Mouse (Mus musculus) liver, embryonic 14.5 days (tissue): ENCODE data around the gene Tubb5. TPM values are rescaled to one million over a fixed set of nuclear protein-coding genes. Genes with fewer than 3 reads are reported as not detected.

Experiments used
- ATAC-seq: fragments of 200-750 bp; cut with Nextera tagmentation; 2 replicates; pipeline ENCODE4 v1.8.0; 2017; ENCODE audit warnings: moderate number of reproducible peaks, mild to moderate bottlenecking, moderate library complexity; ENCODE audit not compliant: insufficient read depth
- DNase-seq, 3 experiments: peaks; one replicate each; pipeline ENCODE4 v3.0.0-alpha.2; 2012 to 2013; ENCODE audit warnings: low read depth in 3 of 3, low spot score in 3 of 3
- H3K27ac ChIP-seq: fragments of 300-500 bp; sonication (generic); 2 replicates; pipeline ENCODE4 v1.5.1; 2014; ENCODE audit warnings: moderate library complexity, mild to moderate bottlenecking, control low read depth, inconsistent platforms
- H3K27me3 ChIP-seq: fragments of 300-500 bp; sonication (generic); 2 replicates; pipeline ENCODE4 v1.6.1; 2014; ENCODE audit warnings: mild to moderate bottlenecking, low read length, moderate library complexity; ENCODE audit not compliant: control insufficient read depth, insufficient read depth
- H3K36me3 ChIP-seq: fragments of 300-500 bp; sonication (generic); replicated peaks from 2 replicates; pipeline ENCODE4 v1.6.1; 2014; ENCODE audit warnings: low read depth; ENCODE audit not compliant: control insufficient read depth, insufficient read depth
- H3K4me1 ChIP-seq, 2 experiments: fragments of 200-500 bp in 1 of 2; fragments of 300-500 bp in 1 of 2; sonication (generic) in 1 of 2; replicated peaks; 2 replicates each; pipeline ENCODE4 v1.6.1; 2012 to 2014; ENCODE audit warnings: antibody characterized with exemption in 1 of 2, inconsistent platforms in 1 of 2, low read length in 1 of 2; ENCODE audit not compliant: control insufficient read depth in 2 of 2, insufficient read depth in 2 of 2
- H3K4me2 ChIP-seq: fragments of 300-500 bp; sonication (generic); 2 replicates; pipeline ENCODE4 v1.6.1; 2014; ENCODE audit warnings: low read depth, mild to moderate bottlenecking, control low read depth, moderate library complexity
- H3K4me3 ChIP-seq, 2 experiments: fragments of 200-500 bp in 1 of 2; fragments of 300-500 bp in 1 of 2; sonication (generic) in 1 of 2; 2 replicates each; pipeline ENCODE4 v1.5.1; 2012 to 2014; ENCODE audit warnings: low read depth in 2 of 2, low read length in 2 of 2, mild to moderate bottlenecking in 2 of 2, control low read depth in 1 of 2, inconsistent platforms in 1 of 2, moderate library complexity in 1 of 2; ENCODE audit not compliant: insufficient read depth in 1 of 2
- H3K9ac ChIP-seq: fragments of 300-500 bp; sonication (generic); replicated peaks from 2 replicates; pipeline ENCODE4 v1.6.1; 2014; ENCODE audit warnings: mild to moderate bottlenecking, control low read depth, moderate library complexity
- H3K9me3 ChIP-seq: fragments of 300-500 bp; sonication (generic); 2 replicates; pipeline ENCODE4 v1.6.1; 2016; ENCODE audit warnings: low read length, mixed read lengths; ENCODE audit not compliant: control insufficient read depth
- CTCF ChIP-seq: IDR thresholded peaks from 2 replicates; pipeline ENCODE4 v1.5.1; 2016; ENCODE audit warnings: antibody characterized with exemption, low read depth, control low read depth
- EP300 ChIP-seq: IDR thresholded peaks from 2 replicates; pipeline ENCODE4 v1.6.1; 2016; ENCODE audit warnings: antibody characterized with exemption, low read depth
- WGBS: fragments of 180-500 bp; shearing (Covaris S2); extraction: QIAGEN DNeasy Blood & Tissue Kit; methylation state at CpG from one replicate; pipeline ENCODE4 v1.1.7; 2014; ENCODE audit not compliant: insufficient replicate concordance; 5-methylcytosine and 5-hydroxymethylcytosine counted together
- polyA plus RNA-seq, 2 experiments: library from polyadenylated mRNA; depleted of rRNA in 1 of 2; stranded (reverse) in 1 of 2; unstranded in 1 of 2; fragments of >200 nt; fragmentation: Nextera tagmentation in 1 of 2; extraction: Ambion mirVana in 1 of 2; gene quantifications; 2 replicates each; pipeline versions ENCODE4 v1.2.1 to v1.2.3; 2012 to 2014

Tubb5 gene
- polyA plus RNA-seq, 2 experiments: 330 to 467 TPM

DNA sequence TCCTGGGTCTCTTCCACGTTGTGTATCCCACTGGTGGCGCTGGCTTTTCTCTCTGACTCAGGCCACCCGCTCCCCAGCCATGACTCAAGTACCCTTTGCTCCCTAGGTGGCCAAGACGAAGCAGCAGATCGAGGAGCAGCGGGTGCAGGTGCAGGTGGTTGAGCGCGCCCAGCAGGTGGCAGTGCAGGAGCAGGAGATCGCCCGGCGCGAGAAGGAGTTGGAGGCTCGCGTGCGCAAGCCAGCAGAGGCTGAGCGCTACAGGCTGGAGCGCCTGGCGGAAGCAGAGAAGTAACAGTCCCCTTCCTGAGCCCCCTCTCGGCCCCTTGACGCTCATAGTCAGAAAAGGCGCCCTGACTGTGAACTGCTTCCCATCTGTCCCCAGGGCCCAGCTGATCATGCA lies 8.4 kb downstream of the Tubb5 start:
- Histone ChIP-seq H3K4me1 (peaks cover 6 to 11% of the 10 kb centered on the region in 2 experiments), H3K9me3 (no peaks in the 10 kb centered on the region), H3K4me2 (peak overlapping the region; percentile 28; the same call in 1 of the 2 replicates), H3K4me3 (no peak overlapping the region), H3K9ac (no peak overlapping the region), H3K36me3 (peaks cover 38% of the 10 kb centered on the region), H3K27me3 (no peaks in the 10 kb centered on the region), H3K27ac (no peak overlapping the region)
- peak; percentile 70 for ATAC-seq
- WGBS: 3% methylated on average over 21 of the region's 21 CpGs
- peak in 2 of 3 experiments; percentile 62 to 72 for DNase-seq
- TF ChIP-seq CTCF (peak; percentile 99), EP300 (no peak)

DNA sequence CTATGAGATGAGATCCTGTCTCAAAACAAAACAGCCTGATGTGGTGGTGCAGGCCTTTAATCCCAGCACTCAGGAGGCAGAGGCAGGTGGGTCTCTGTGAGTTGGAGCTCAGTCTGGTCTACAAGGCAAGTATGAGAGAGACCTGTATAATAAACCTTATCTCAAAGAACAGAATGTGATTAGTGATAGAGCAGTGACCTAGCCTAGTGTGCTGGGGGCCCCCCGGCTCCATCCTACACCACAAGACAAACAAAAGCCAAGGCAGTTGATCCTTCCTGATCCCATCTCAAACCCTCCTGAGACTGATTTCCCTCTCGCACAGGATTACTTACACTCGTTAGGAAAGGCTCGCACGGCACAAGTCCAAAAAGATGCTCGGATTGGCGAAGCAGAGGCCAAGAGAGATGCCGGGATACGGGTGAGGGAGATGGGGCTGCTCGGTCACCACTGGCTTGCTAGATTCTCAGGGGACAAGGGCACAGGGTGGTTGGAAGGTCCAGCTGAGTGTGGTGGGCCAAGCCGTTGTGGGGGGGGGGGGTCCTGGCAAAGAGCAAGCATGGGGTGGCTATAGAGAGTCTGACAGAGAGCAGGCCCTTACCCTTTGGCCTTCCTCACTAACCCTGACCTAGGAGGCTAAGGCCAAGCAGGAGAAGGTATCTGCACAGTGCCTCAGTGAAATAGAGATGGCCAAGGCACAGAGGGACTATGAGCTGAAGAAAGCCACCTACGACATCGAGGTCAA lies 12.8 kb downstream of the Tubb5 start:
- peak overlapping the region; percentile 22 for H3K27ac ChIP-seq
- H3K4me1 ChIP-seq: peaks cover 30 to 37% of the 10 kb centered on the region in 2 experiments
- H3K9me3 ChIP-seq: no peaks in the 10 kb centered on the region
- no peak for DNase-seq
- peak overlapping the region; percentile 97; the same call in 1 of the 2 replicates for H3K4me2 ChIP-seq
- H3K27me3 ChIP-seq: no peaks in the 10 kb centered on the region
- H3K9ac ChIP-seq: no peak overlapping the region
- 72% methylated on average over 13 of the region's 13 CpGs for WGBS
- TF ChIP-seq CTCF (no peak), EP300 (peak; percentile 21; the same call in 1 of the 2 replicates)
- no peak overlapping the region for H3K4me3 ChIP-seq
- ATAC-seq: no peak
- H3K36me3 ChIP-seq: peaks cover 11% of the 10 kb centered on the region

- peaks cover 35 to 44% of the 10 kb centered on the region in 2 experiments for H3K4me1 ChIP-seq
- H3K9ac ChIP-seq: peak overlapping the region; percentile 82
- no peak for ATAC-seq
- peaks cover 11% of the 10 kb centered on the region for H3K36me3 ChIP-seq
- H3K4me3 ChIP-seq: peak overlapping the region in 1 of 2 experiments; percentile 89; a peak in 2 of 4 replicates
- no peaks in the 10 kb centered on the region for H3K9me3 ChIP-seq
- H3K27ac ChIP-seq: peak overlapping the region; percentile 94
- WGBS: 67% methylated on average over 7 of the region's 7 CpGs
- no peak for DNase-seq
- TF ChIP-seq CTCF (peak; percentile 86), EP300 (no peak)
- H3K27me3 ChIP-seq: no peaks in the 10 kb centered on the region
- peak overlapping the region; percentile 97 for H3K4me2 ChIP-seq
Observed at GRCm38 (mm10) chr17:35824402-35824801, 13.7 kb downstream of the Tubb5 start.

DNA sequence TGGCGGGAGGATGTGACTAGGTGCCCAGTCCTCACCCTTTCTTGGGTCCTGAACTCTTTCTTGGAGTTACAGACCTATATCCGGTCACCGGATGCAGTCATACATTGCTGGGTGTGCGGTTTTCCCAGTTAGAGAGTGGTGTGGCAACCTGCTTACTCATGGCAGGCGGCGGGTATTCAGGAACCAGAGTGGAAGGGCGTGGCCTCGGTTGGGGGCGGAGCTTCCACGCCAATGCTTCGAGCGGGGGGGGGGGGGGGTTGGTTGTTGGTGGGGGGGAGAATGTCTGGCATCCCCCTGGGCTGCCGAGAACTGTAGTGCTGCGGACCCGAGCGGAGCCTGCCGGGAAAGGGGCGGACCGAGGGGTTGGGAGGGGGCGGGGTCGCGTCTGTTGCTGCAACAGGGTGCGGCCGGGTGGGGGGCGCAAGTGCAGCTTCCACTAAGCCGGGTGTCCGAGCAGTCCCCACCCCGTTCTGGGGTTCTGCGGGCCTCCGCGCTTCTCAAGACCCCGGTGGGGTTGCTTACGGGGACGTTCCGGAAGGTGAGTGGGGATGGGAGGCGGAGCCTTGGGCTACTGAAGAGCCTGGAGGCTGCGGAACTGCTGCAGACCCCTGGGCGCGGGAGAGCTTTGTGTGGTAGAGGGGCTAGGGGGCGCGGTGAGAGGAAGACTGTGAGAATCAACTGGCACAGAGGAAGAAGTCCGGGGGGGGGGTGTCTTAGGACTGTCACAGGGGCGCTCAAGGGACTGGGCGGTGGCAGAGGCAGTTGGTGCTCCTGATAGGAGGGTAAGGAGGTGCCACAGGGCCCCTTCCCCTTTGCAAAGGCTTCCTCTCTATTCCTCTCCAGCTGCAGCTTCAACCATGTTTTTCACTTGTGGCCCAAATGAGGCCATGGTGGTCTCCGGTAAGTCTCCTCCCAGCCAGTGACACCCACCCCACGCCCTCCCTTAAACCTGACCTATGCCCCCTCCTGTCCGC lies 14.9 kb downstream of the Tubb5 start, which contains the start of gene Flot1:
Gene Flot1 (plus strand): TSS at position 267 of the 974 bp plus-strand sequence.
- under 1% methylated on average over 45 of the region's 47 CpGs for WGBS
- H3K9me3 ChIP-seq: no peaks in the 10 kb centered on the region
- peak within 1 kb of the TSS; percentile 94 for H3K27ac ChIP-seq
- peak; percentile 78 for ATAC-seq
- peak; percentile 82 to 89 (median 85) for DNase-seq
- peak; percentile 39 for TF ChIP-seq EP300
- TF ChIP-seq CTCF: no peak
- no peaks in the 10 kb centered on the region for H3K27me3 ChIP-seq
- peak within 1 kb of the TSS; percentile 97 for H3K4me2 ChIP-seq
- H3K4me1 ChIP-seq: peaks cover 35 to 44% of the 10 kb centered on the region in 2 experiments
- peak within 1 kb of the TSS; percentile 82 for H3K9ac ChIP-seq
- H3K4me3 ChIP-seq: peak within 1 kb of the TSS; percentile 89 to 94
- peaks cover 11% of the 10 kb centered on the region for H3K36me3 ChIP-seq
